ENCODE assay signal across 19 mouse cellular contexts in genomic region chr1:78421749-78422148, GRCm38 (mm10).
"Had no signal": no experiment of that assay in that cellular context is flagged by ENCODE, and none has a peak within 500 bp of the region (broad histone marks: within the 10 kb centered on the region; RNA-seq: fewer than 3 reads in every experiment).

No protein-coding gene starts in this region.

- DNase-seq: lung, adult 18-20 months; lung, embryonic 14.5 days; lung, postnatal 10 days; lung, postnatal 4 days; midbrain, embryonic 14.5 days; retina, postnatal 1 day; right cerebral cortex, adult 18-20 months; right cerebral cortex, postnatal 25 days; right cerebral cortex, postnatal 4 days; spleen, adult 18-20 months; thymus, adult 18-20 months; thymus, postnatal 14 days; thymus, postnatal 36 days had no signal

- H3K4me3 ChIP-seq: midbrain, embryonic 12.5 days; myocyte; neural tube, embryonic 13.5 days; neural tube, embryonic 15.5 days had no signal

- H3K27me3 ChIP-seq: neural tube, embryonic 13.5 days; neural tube, embryonic 15.5 days had no signal

- ATAC-seq: midbrain, embryonic 16.5 days had no signal

- H3K9me3 ChIP-seq: midbrain, embryonic 12.5 days; neural tube, embryonic 13.5 days; neural tube, embryonic 15.5 days had no signal

- H3K4me2 ChIP-seq: lung, embryonic 14.5 days; midbrain, embryonic 12.5 days; neural tube, embryonic 13.5 days; neural tube, embryonic 15.5 days had no signal

- H3K27ac ChIP-seq: liver, embryonic 14.5 days; midbrain, embryonic 12.5 days; neural tube, embryonic 13.5 days; neural tube, embryonic 15.5 days had no signal

- H3K9ac ChIP-seq: liver, embryonic 14.5 days; lung, embryonic 14.5 days; midbrain, embryonic 12.5 days; neural tube, embryonic 13.5 days; neural tube, embryonic 15.5 days had no signal
